Mouse (Mus musculus) right cerebral cortex, postnatal 25 days (tissue): ENCODE data around the gene Stat1.

Experiments used
- DNase-seq: peaks from one replicate; pipeline ENCODE4 v3.0.0; 2022

The Stat1 gene

DNA sequence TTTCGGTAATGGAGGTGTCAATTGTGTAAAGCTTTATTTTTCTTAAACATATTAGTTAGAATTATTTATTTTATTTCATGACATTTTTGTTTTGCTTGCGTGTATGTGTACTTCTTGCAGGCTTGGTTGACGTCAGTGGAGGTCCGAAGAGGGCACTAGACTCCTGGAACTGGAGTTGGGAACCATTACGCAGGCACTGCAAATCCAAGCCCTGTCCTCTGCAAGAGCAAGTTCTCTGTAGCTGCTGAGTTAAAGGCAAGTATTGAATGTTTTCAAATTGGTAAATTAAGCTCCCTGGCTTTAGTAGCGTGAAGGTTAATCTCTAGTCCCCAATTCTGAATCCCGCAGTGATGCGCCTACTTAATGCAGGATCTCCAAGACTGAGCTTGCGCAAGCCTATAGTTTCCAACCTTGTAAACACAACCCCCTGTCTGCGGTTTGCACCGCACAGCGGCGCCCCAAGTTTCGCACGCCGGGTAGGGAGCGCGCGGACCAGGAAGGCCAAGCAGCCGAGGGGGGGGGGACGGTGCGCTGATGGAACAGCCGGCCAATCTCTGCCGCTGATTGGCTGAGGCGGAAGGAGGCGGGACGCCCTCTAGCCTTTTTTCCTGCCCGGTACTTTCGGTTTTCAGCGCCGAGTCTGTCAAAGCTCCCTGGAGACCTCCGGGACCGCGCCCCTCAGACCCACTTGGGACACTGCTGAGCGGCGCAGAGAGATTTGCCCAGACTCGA, at the start of gene Stat1:
Gene Stat1, plus strand, starts transcription at position 581 of the 732 bp plus-strand sequence.
- DNase-seq: peak; percentile 78

- no peak for DNase-seq
Measured at GRCm38 (mm10) chr1:52079724-52080367, 39.4 kb upstream of the Stat1 start.

- no peak for DNase-seq
Measured at GRCm38 (mm10) chr1:52080375-52080774, 38.9 kb upstream of the Stat1 start.

DNA sequence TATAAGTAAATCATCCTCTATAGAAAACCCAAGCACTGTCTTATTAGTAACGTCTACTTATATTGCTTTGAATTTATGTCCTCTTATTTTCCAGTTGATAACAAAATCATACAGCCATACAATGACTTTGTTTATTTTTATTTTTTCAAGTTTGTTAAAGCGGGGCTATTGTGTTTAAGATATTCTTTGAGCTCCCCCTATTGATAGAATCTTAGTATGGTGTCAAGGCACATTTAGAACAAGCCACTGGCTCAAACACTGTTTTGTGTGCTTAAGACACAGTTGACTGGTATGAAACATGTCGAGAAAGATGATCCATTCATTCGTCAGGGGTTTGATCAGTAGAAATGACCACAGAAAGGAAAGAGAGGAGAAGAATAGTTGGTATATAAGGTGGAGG, 33.0 kb upstream of the Stat1 start:
- DNase-seq: no peak

DNA sequence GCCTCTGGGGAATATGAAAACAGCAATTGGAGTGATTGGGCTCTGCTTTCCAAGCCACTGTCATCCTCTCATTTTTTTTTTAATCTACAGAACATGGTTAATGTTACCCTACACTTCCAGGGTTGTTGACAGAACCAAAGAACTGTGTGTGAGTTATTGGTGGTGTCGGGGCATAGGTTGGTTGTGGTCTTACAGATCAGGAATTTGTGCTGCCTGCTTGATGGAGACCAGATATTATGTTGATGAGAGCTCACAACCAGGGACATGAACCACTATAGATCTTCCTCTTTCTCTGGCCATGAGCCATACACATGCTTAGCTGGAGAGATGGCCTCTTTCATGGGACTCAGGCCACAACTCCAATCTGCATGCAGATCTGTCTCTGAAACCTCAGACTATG, 32.1 kb upstream of the Stat1 start:
- no peak for DNase-seq

DNA sequence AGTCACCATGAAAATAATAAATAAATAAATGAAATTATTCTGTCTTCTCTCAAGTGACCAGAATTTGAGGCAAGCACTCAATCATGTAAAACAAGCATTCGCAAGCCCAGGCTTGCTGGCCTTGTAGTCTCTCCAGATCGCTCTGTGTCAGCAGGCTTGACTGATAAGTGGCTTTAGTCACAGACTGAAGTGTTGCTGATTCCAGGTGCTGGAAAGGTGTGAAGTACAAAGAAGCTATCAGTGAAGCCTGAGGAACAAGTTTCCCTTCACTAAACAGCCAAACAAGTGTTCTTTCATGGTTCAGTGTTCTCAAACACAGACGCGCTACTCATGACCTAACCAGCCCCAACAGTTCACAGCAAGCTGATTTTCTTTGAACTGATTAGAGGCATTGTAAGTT, 30.6 kb upstream of the Stat1 start:
- no peak for DNase-seq

DNA sequence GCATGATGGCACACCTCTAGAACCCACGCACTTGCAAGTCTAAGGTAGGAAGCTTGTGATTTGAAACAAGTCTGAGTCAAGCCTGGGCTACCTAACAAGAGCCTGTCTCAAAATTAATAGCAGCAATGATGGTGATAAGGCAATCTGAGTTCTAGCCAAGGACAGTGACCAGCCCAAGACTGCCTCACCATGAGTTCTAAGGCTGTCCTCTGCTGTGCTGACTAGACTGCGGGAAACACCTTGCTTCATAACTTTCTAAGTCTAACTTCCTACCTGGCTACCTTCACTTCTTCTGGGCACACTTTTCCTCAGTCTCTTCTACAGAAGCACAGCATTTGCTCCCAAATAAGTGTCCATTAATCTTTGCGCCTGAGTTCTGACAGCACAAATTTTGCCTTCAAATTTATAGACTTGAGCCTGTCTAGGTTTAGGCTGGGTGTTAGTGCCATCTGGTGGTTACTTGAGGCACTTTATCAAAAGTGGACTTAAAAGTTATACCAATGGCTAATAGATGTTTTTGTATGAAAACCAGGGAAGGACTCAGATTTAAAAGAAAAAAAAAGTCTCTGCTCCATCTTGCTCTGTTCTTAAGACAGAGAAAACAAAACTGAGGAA, 20.5 kb upstream of the Stat1 start:
- no peak for DNase-seq

DNA sequence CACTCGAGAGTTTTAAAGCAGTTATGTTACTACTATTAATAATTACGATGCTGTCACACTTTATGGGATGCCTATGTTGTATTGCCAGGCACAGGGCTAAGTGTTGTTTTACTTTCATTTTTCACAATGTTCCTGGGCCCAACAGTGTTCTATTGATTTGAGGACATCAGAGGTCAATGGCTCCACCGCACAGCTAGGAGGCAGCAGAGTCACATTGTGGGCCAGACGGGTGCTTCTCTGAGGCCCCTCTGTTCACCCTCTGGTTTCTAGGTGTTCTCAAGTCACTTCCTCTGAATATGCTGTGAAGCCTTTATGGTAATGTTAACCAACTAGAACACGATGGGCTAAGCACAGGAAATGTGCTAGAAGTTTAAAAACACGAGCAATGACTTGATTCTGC, 18.7 kb upstream of the Stat1 start:
- no peak for DNase-seq

DNA sequence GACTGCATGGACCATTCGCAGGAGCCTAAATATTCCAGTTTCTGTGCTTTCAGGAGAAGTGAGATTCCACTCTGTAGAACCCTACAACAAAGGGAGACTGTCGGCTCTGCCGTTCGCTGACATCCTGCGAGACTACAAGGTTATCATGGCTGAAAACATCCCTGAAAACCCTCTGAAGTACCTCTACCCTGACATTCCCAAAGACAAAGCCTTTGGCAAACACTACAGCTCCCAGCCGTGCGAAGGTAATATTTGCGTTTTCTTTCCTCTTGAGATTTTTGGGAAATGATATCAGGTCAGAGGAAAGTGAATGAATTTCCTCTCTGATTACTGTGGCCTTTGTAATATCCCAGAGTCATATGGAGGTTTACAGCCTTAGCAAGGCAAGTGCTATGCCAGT, 16.4 kb upstream of the Stat1 start:
- no peak for DNase-seq

- no peak for DNase-seq
Measured at GRCm38 (mm10) chr1:52107206-52107605, 12.0 kb upstream of the Stat1 start.

- no peak for DNase-seq
Measured at GRCm38 (mm10) chr1:52111217-52111616, 8.0 kb upstream of the Stat1 start.

DNA sequence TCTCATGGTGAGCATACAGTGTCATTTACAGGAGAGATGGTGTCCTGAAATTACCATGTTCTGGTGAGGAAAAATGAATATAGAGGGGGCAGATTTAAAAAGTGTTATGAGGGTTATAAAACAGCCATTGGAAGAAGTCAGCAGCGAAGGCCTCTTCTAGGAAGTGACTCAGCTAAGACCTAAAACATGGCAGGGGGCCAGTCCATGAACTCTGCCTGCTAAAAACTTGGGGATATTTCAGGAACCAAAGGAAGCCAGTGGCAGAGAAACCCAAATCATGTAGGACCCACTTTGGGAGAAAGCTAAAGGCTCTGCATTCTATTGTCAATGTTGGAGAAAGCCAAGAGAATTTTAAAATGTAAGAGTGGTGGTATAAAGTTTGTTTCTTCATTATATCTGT, 6.9 kb upstream of the Stat1 start:
- DNase-seq: no peak

- no peak for DNase-seq
Measured at GRCm38 (mm10) chr1:52113067-52113665, 6.1 kb upstream of the Stat1 start.

GRCm38 (mm10) chr1:52113666-52114069, 5.6 kb upstream of the Stat1 start:
- peak; percentile 98 for DNase-seq

DNA sequence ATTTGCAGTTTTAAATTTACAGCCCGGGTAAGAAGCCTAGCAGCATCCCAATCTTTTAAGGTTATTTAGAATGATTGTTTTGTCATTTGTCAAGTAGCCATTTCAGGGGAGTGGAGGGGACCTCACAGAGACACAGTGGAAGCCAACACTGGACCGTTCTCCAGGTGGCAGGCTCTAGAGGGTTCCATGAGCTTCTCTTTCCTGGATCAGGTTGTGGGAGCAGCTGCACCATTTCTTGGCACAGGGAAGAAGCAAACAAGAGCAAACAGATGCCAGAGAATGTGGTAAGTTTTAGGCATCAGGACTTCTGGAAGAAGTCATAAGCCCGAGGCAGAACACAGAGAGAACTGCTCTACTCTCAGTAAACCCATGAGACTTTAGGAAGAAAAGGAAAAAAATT, 2.8 kb upstream of the Stat1 start:
- DNase-seq: no peak

DNA sequence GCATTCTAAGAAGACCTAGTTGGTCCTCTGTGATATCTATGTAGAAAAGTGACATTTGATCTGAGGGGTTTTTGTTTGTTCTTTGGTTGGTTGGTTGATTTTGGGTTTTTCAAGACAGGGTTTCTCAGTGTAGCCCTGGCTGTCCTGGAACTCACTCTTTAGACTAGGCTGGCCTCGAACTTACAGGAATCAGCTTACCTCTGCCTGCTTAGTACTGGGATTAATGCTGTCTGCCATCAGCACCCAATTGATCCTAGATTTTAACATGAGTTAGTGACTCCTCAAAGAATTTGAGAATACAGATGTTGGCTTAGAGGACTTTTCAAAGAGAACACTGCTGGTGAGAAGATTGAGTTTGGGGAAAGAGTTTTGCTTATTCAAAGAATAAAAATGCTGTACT, 1.5 kb upstream of the Stat1 start:
- DNase-seq: no peak

DNA sequence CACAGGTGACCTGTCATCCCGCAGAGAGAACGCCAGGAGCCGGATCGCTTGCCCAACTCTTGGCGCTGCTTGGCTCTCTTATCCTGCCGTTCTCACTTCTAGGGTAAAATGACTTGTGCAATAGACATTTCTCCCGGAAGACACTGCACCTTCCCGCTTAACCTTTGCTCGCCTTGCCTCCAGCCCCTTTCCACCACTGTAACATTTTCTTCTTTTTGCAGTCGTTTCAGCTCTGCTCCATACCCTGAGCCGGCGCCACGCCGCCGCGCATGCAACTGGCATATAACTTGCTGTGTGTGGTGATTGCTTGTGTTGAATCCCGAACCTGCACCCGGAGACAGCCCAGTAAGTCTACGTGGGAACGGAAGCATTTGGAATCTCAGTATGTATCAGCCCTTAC, 451 bp downstream of the Stat1 start:
- DNase-seq: no peak

DNA sequence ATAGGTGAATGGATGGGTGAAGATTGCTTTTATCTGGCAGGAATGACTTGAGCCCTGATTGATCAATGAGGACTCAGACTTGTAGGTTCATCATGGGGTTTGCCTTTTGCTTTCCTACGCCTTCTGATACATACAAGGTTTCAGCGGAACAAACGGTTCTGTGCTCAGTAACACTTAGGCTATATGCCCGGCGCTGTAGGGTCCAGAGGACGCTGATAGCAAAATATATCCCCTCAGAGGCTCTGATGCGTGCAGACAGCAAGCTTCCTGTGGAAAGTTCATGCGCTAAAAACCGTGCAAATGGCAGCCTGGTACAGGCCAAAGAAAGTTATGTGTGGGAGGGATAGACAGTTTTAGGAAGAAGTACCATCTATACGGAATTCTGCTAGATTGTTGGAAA, 951 bp downstream of the Stat1 start:
- no peak for DNase-seq

DNA sequence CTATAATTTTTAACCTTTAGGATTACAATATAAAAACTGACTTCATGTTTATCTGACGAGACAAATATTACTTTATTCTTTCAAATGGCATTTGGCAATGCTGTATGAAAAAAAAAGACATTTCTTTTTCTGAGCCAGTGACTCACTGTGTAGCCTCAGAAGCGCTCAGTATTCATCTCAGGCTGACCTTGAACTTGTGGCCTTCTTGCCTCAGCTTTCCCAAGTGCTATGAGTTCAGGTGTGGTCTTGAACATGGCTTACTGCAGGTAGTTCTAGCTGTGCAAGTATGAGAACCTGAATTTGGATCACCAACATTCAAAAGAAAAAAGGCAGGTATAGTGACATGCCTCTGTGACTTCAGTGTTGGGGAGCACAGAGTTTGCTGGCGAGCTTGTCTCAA, 1.8 kb downstream of the Stat1 start:
- no peak for DNase-seq

DNA sequence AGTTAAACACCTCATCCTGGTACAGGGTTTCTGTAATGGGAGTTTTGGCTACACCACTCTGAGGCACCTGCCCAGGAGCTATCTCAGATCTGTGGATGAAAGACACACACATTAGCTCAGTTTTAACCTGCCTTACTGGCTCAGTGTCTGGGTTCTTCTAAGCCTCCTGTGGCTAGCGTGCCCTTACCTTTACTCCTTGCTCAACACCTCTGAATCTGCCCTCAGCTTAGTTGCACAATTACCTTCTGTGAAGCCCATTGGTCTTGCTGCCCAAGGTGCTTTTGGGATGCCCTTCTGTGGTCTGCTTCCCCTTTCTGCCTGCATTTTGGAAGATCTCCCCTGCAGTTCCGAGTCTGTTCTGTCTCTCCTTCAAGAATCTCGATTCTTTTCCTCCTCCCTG, 5.6 kb downstream of the Stat1 start:
- no peak for DNase-seq

DNA sequence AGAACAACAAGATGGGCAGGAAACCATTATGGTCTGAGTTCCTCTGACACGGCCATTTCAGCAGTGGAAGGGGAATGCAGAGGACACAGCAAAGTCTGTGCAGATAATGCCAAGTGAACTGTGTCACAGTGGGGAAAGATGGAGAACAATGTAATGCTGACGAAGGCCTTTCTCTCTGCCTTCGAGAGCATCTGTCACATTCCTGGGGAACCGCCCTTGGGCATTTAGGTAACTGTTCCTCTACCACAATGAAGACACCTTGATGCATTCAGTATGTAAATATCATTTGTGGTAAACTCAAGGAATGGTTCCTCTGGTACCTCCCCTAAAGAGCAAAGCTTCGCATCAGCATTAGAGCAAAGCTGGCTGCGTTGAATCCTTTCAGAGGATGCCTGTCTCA, 8.1 kb downstream of the Stat1 start:
- DNase-seq: no peak

DNA sequence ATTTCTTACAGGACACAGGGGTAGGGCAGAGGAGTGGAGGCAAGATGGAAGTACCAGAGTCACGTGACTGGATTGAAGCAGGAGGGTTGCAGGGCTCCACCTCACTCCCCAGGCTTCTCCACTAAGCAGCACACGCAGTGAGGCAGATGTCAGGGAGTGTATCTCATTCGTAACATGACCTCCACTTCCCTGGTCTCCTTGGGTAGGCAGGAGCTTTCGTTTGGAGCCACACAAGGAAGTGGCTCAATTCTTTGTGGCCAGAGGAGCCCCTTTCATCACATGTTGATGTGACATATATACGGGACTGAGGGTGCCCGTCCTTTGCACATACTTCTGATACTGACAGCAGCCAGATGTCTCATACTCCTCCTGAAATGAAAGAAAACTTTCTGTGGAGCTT, 10.6 kb downstream of the Stat1 start:
- no peak for DNase-seq

DNA sequence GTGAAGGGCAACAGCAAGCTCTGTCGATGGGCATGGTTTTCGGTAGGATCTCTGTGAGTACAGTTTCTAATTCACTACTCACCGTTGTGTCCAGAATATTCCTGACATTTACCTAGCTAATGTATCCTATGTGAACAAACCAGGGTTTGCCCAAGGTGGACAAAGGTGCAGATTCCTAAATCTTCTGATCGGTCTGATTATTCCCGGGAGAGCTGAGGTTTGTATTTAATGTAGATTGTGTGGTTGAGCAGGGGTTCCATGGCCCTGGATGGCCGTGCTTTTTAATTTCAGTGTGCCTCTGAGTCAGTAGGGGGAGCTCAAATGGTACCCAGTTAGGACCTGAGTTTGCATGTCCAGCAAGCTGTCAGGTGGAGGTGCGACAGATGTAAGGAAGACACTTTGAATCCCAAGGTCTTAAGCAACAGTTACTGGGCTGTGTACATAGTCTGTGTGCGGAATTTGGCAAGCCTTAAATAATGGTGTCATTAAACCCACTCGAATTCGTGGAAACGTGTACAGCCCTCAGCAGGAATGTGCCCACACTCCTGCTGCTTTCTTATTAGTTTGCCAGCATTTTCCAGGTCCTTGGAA, 12.6 kb downstream of the Stat1 start:
- no peak for DNase-seq

GRCm38 (mm10) chr1:52133254-52133653, 14.0 kb downstream of the Stat1 start:
- DNase-seq: no peak
